Mouse (Mus musculus) heart, adult 2 months (tissue): ENCODE measurements around the gene Crtac1.

Experiments used
- CTCF ChIP-seq: fragments of 200-600 bp; IDR thresholded peaks from 2 replicates; pipeline ENCODE4 v1.8.1; 2022; ENCODE audit warnings: antibody characterized with exemption, mild to moderate bottlenecking, moderate library complexity
- EP300 ChIP-seq: fragments of 200-500 bp; IDR thresholded peaks from 2 replicates; pipeline ENCODE4 v1.6.1; 2011; ENCODE audit warnings: low read depth, low read length, control low read depth; ENCODE audit not compliant: insufficient read depth
- POLR2A ChIP-seq: fragments of 200-500 bp; IDR thresholded peaks from 2 replicates; pipeline ENCODE4 v1.6.1; 2011; ENCODE audit warnings: mild to moderate bottlenecking, low read depth, low read length, control low read depth; ENCODE audit not compliant: insufficient read depth

DNA sequence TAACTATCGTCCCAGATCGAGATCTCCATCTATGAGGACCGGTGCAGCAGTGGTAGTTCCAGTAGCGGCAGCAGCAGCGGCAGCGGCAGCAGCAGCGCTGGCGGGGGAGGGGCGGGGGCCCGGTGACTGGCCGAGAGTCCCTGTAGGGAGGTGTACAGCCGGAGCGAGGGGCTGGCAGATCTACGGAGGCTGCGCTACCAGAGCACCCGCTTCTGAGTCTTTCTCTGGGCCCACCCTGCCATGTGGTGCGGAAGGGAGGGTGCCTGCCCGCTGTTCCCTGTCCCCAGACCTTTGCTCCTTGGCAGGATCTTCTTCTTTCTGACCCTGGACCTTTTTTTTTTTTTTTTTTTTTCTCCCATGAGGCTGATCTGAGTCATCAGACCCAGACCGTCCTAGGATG, 163.2 kb downstream of the Crtac1 start:
- TF ChIP-seq POLR2A, result no peak
- TF ChIP-seq CTCF, result no peak
- TF ChIP-seq EP300, result no peak
